In genomic region chr2:172807446-172807845, GRCm38 (mm10) we compare ENCODE assay signal across 25 mouse cellular contexts.
A peak's percentile ranks its signal among the peaks of the same experiment; 100 is the strongest.
DNase-seq lines count a peak whose midpoint lies in the region; ATAC-seq and TF ChIP-seq lines count a peak whose summit lies in the region.
"Had no signal": no experiment of that assay in that cellular context is flagged by ENCODE, and none has a peak within 500 bp of the region (broad histone marks: within the 10 kb centered on the region; RNA-seq: fewer than 3 reads in every experiment).

No protein-coding gene starts in this region.

- no peaks in the 10 kb centered on the region for H3K36me3 ChIP-seq in embryonic facial prominence, embryonic 13.5 days
- H3K36me3 ChIP-seq in embryonic facial prominence, embryonic 10.5 days (replicated peaks) = peaks cover 7% of the 10 kb centered on the region
- no peaks in the 10 kb centered on the region for H3K36me3 ChIP-seq in stomach, embryonic 15.5 days
- no peaks in the 10 kb centered on the region for H3K36me3 ChIP-seq in stomach, postnatal 0 days (ENCODE audit: control insufficient read depth, insufficient read depth, low read length)
- no peaks in the 10 kb centered on the region for H3K36me3 ChIP-seq in intestine, embryonic 15.5 days
- H3K36me3 ChIP-seq: forebrain, embryonic 10.5 days; forebrain, embryonic 12.5 days; G1E had no signal

- DNase-seq in embryonic facial prominence, embryonic 10.5 days (ENCODE audit: low spot score) = no peak
- DNase-seq in fat pad, adult 2 months (ENCODE audit: extremely low read depth, low read depth, low spot score) = peak; percentile 91
- DNase-seq in stomach, postnatal 0 days (ENCODE audit: low spot score) = no peak
- DNase-seq in lung, postnatal 25 days (ENCODE audit: low spot score) = no peak
- DNase-seq: adrenal gland, adult 8-10 months; adrenal gland, postnatal 14 days; adrenal gland, postnatal 36 days; B cell, adult 2 months; cerebellum, adult 11-12 months; cerebellum, adult 2 months; cerebellum, adult 9-10 months; cerebellum, postnatal 10 days; cerebellum, postnatal 25 days had no signal

- H3K4me1 ChIP-seq in embryonic facial prominence, embryonic 13.5 days = peaks cover 16% of the 10 kb centered on the region
- H3K4me1 ChIP-seq in embryonic facial prominence, embryonic 10.5 days = peaks cover 16% of the 10 kb centered on the region
- H3K4me1 ChIP-seq in stomach, embryonic 15.5 days = no peaks in the 10 kb centered on the region; the same call in 1 of the 2 replicates
- no peaks in the 10 kb centered on the region for H3K4me1 ChIP-seq in stomach, postnatal 0 days (replicated peaks; ENCODE audit: control insufficient read depth, insufficient read depth)
- H3K4me1 ChIP-seq in intestine, embryonic 15.5 days (replicated peaks) = no peaks in the 10 kb centered on the region
- H3K4me1 ChIP-seq: forebrain, embryonic 12.5 days had no signal

- no peak overlapping the region for H3K4me3 ChIP-seq in embryonic facial prominence, embryonic 13.5 days
- H3K4me3 ChIP-seq in embryonic facial prominence, embryonic 10.5 days = no peak overlapping the region
- no peak overlapping the region for H3K4me3 ChIP-seq in stomach, embryonic 15.5 days (replicated peaks)
- H3K4me3 ChIP-seq in stomach, postnatal 0 days (ENCODE audit: low read depth, low read length) = no peak overlapping the region
- H3K4me3 ChIP-seq in intestine, embryonic 15.5 days (replicated peaks) = no peak overlapping the region
- H3K4me3 ChIP-seq: forebrain, embryonic 10.5 days; forebrain, embryonic 12.5 days had no signal

- ATAC-seq in embryonic facial prominence, embryonic 13.5 days (ENCODE audit: insufficient number of reproducible peaks, insufficient read depth, low FRiP score, low TSS enrichment, low read depth) = 0 out of 2 replicates have a peak, but pooled peaks have one; percentile 29
- ATAC-seq in stomach, embryonic 15.5 days (ENCODE audit: insufficient read depth, low FRiP score, low read depth) = no peak
- no peak for ATAC-seq in stomach, postnatal 0 days (ENCODE audit: low FRiP score, low TSS enrichment)
- ATAC-seq in megakaryocyte, adult 5-6 weeks (ENCODE audit: poor library complexity, severe bottlenecking) = no peak
- ATAC-seq in intestine, embryonic 15.5 days = no peak
- ATAC-seq: activated CD4-positive, CD25-positive, alpha-beta regulatory T cell, adult 4 months; CD4-positive, CD25-positive, alpha-beta regulatory T cell, adult 4 months; forebrain, embryonic 14.5 days; forebrain, embryonic 16.5 days; Patski had no signal

- no peak overlapping the region for H3K4me2 ChIP-seq in embryonic facial prominence, embryonic 13.5 days
- H3K4me2 ChIP-seq in stomach, embryonic 15.5 days = no peak overlapping the region
- no peak overlapping the region for H3K4me2 ChIP-seq in stomach, postnatal 0 days (replicated peaks; ENCODE audit: low read depth)
- H3K4me2 ChIP-seq in intestine, embryonic 15.5 days (replicated peaks) = no peak overlapping the region
- H3K4me2 ChIP-seq: forebrain, embryonic 12.5 days had no signal

- H3K27ac ChIP-seq in embryonic facial prominence, embryonic 13.5 days = 0 out of 2 replicates have a peak overlapping the region, but pooled peaks have one; percentile 3
- H3K27ac ChIP-seq in embryonic facial prominence, embryonic 10.5 days (replicated peaks) = no peak overlapping the region
- H3K27ac ChIP-seq in stomach, embryonic 15.5 days = peak overlapping the region; percentile 21; the same call in 1 of the 2 replicates
- peak overlapping the region; percentile 30; the same call in 1 of the 2 replicates for H3K27ac ChIP-seq in stomach, postnatal 0 days (replicated peaks)
- H3K27ac ChIP-seq in intestine, embryonic 15.5 days = no peak overlapping the region
- H3K27ac ChIP-seq: forebrain, embryonic 10.5 days; forebrain, embryonic 12.5 days had no signal

- peaks cover 5% of the 10 kb centered on the region; the same call in 1 of the 2 replicates for H3K9me3 ChIP-seq in embryonic facial prominence, embryonic 13.5 days
- peaks cover 13% of the 10 kb centered on the region for H3K9me3 ChIP-seq in embryonic facial prominence, embryonic 10.5 days
- no peaks in the 10 kb centered on the region for H3K9me3 ChIP-seq in stomach, embryonic 15.5 days
- H3K9me3 ChIP-seq in stomach, postnatal 0 days (ENCODE audit: control insufficient read depth, low read length) = no peaks in the 10 kb centered on the region
- H3K9me3 ChIP-seq in intestine, embryonic 15.5 days = no peaks in the 10 kb centered on the region
- H3K9me3 ChIP-seq: forebrain, embryonic 12.5 days had no signal

- no peak overlapping the region for H3K9ac ChIP-seq in embryonic facial prominence, embryonic 13.5 days
- H3K9ac ChIP-seq in stomach, embryonic 15.5 days = no peak overlapping the region
- no peak overlapping the region for H3K9ac ChIP-seq in stomach, postnatal 0 days (ENCODE audit: low read length)
- H3K9ac ChIP-seq in intestine, embryonic 15.5 days = no peak overlapping the region
- H3K9ac ChIP-seq: forebrain, embryonic 12.5 days had no signal

- TF ChIP-seq EP300 in stomach, postnatal 0 days (optimal IDR thresholded peaks at IDR 0.05) = peak; percentile 29

- 58% methylated on average over 4 of the region's 4 CpGs for WGBS in embryonic facial prominence, embryonic 13.5 days
- 65% methylated on average over 4 of the region's 4 CpGs for WGBS in embryonic facial prominence, embryonic 10.5 days
- WGBS in stomach, embryonic 15.5 days = 48% methylated on average over 4 of the region's 4 CpGs
- WGBS in stomach, postnatal 0 days = 57% methylated on average over 4 of the region's 4 CpGs
- 68% methylated on average over 4 of the region's 4 CpGs for WGBS in intestine, embryonic 15.5 days

- no peak for TF ChIP-seq CTCF in stomach, postnatal 0 days (IDR thresholded peaks at IDR 0.05; ENCODE audit: low read depth)

- no peaks in the 10 kb centered on the region for H3K27me3 ChIP-seq in embryonic facial prominence, embryonic 13.5 days
- no peaks in the 10 kb centered on the region; the same call in 1 of the 2 replicates for H3K27me3 ChIP-seq in embryonic facial prominence, embryonic 10.5 days (replicated peaks; ENCODE audit: low read depth, poor library complexity, severe bottlenecking)
- H3K27me3 ChIP-seq in stomach, embryonic 15.5 days (replicated peaks) = no peaks in the 10 kb centered on the region
- H3K27me3 ChIP-seq in stomach, postnatal 0 days (ENCODE audit: control insufficient read depth, insufficient read depth, low read length) = no peaks in the 10 kb centered on the region
- no peaks in the 10 kb centered on the region for H3K27me3 ChIP-seq in intestine, embryonic 15.5 days (replicated peaks)

Comparison
In these comparisons a context has a peak if more than half of its experiments do, and no peak if none do; other contexts are left out.
1. H3K27ac ChIP-seq: peak in embryonic facial prominence, embryonic 13.5 days (single experiment), stomach, embryonic 15.5 days (single experiment) and stomach, postnatal 0 days (single experiment); none in embryonic facial prominence, embryonic 10.5 days (single experiment) and intestine, embryonic 15.5 days (single experiment).